Mouse (Mus musculus): Measurements from ENCODE around the gene Cyp17a1.

The Cyp17a1 gene

GRCm38 (mm10) chr19:46669802-46670201 lies 3.2 kb downstream of the Cyp17a1 start:
- no peak for DNase-seq

GRCm38 (mm10) chr19:46668263-46668662 lies 4.7 kb downstream of the Cyp17a1 start:
- no peak for DNase-seq

- no peak for DNase-seq
Observed at GRCm38 (mm10) chr19:46667300-46667699, 5.7 kb downstream of the Cyp17a1 start.

GRCm38 (mm10) chr19:46665474-46665873 lies 7.5 kb downstream of the Cyp17a1 start:
- no peak for DNase-seq

- no peak for DNase-seq
Observed at GRCm38 (mm10) chr19:46662784-46663183, 10.2 kb downstream of the Cyp17a1 start.

- DNase-seq: no peak
Observed at GRCm38 (mm10) chr19:46662214-46662613, 10.8 kb downstream of the Cyp17a1 start.

GRCm38 (mm10) chr19:46661511-46661910 lies 11.5 kb downstream of the Cyp17a1 start:
- no peak for DNase-seq

GRCm38 (mm10) chr19:46658851-46659250 lies 14.1 kb downstream of the Cyp17a1 start:
- DNase-seq: no peak

- DNase-seq: no peak
Observed at GRCm38 (mm10) chr19:46658348-46658747, 14.6 kb downstream of the Cyp17a1 start.

GRCm38 (mm10) chr19:46657339-46658020 lies 15.5 kb downstream of the Cyp17a1 start:
- peak; percentile 66 for DNase-seq

GRCm38 (mm10) chr19:46656151-46656840 lies 16.7 kb downstream of the Cyp17a1 start:
- no peak for DNase-seq

- DNase-seq: no peak
Observed at GRCm38 (mm10) chr19:46655626-46656025, 17.3 kb downstream of the Cyp17a1 start.

- DNase-seq: no peak
Observed at GRCm38 (mm10) chr19:46653616-46654235, 19.2 kb downstream of the Cyp17a1 start.

- DNase-seq: no peak
Observed at GRCm38 (mm10) chr19:46653188-46653587, 19.8 kb downstream of the Cyp17a1 start.

- no peak for DNase-seq
Observed at GRCm38 (mm10) chr19:46648565-46648964, 24.4 kb downstream of the Cyp17a1 start.

GRCm38 (mm10) chr19:46647850-46648249 lies 25.1 kb downstream of the Cyp17a1 start:
- DNase-seq: peak; percentile 51

- peak; percentile 48 for DNase-seq
Observed at GRCm38 (mm10) chr19:46647254-46647653, 25.7 kb downstream of the Cyp17a1 start.

GRCm38 (mm10) chr19:46646041-46646481 lies 26.9 kb downstream of the Cyp17a1 start:
- peak; percentile 34 for DNase-seq

GRCm38 (mm10) chr19:46644793-46645602 lies 28.0 kb downstream of the Cyp17a1 start:
- peak; percentile 74 for DNase-seq

GRCm38 (mm10) chr19:46644343-46644792 lies 28.6 kb downstream of the Cyp17a1 start:
- DNase-seq: peak; percentile 36

- DNase-seq: no peak
Observed at GRCm38 (mm10) chr19:46643236-46643635, 29.7 kb downstream of the Cyp17a1 start.

GRCm38 (mm10) chr19:46642136-46642753 lies 30.7 kb downstream of the Cyp17a1 start:
- DNase-seq: peak; percentile 42

Data from kidney, postnatal 10 days (tissue).